Mouse (Mus musculus) liver, embryonic 13.5 days (tissue): Measurements from ENCODE around the gene Josd2. TPM values are rescaled to one million over a fixed set of nuclear protein-coding genes. Genes with fewer than 3 reads are reported as not detected.

Source experiments
- ATAC-seq: fragments of 200-750 bp; cut with Nextera tagmentation; 2 replicates; pipeline ENCODE4 v1.8.0; 2017; ENCODE audit warnings: low read depth, mild to moderate bottlenecking, moderate number of reproducible peaks, moderate library complexity
- DNase-seq: peaks from one replicate; pipeline ENCODE4 v3.0.0; 2022
- H3K27ac ChIP-seq: fragments of 300-500 bp; sonication (generic); 2 replicates; pipeline ENCODE4 v1.5.1; 2015; ENCODE audit warnings: moderate library complexity, mild to moderate bottlenecking, inconsistent platforms
- H3K27me3 ChIP-seq: fragments of 300-500 bp; sonication (generic); 2 replicates; pipeline ENCODE4 v1.6.1; 2015; ENCODE audit warnings: mild to moderate bottlenecking, inconsistent platforms
- H3K36me3 ChIP-seq: fragments of 300-500 bp; sonication (generic); 2 replicates; pipeline ENCODE4 v1.6.1; 2015; ENCODE audit warnings: mild to moderate bottlenecking, inconsistent platforms
- H3K4me1 ChIP-seq: fragments of 300-500 bp; sonication (generic); replicated peaks from 2 replicates; pipeline ENCODE4 v1.6.1; 2015; ENCODE audit warnings: inconsistent platforms
- H3K4me2 ChIP-seq: fragments of 300-500 bp; sonication (generic); 2 replicates; pipeline ENCODE4 v1.6.1; 2015; ENCODE audit warnings: inconsistent platforms, mild to moderate bottlenecking, moderate library complexity
- H3K4me3 ChIP-seq: fragments of 300-500 bp; sonication (generic); replicated peaks from 2 replicates; pipeline ENCODE4 v1.5.1; 2015; ENCODE audit warnings: mild to moderate bottlenecking, inconsistent platforms
- H3K9ac ChIP-seq: fragments of 300-500 bp; sonication (generic); 2 replicates; pipeline ENCODE4 v1.6.1; 2015; ENCODE audit warnings: mild to moderate bottlenecking, inconsistent platforms
- H3K9me3 ChIP-seq: fragments of 300-500 bp; sonication (generic); replicated peaks from 2 replicates; pipeline ENCODE4 v1.6.1; 2016; ENCODE audit warnings: inconsistent platforms
- WGBS: fragments of 180-500 bp; shearing (Covaris S2); methylation state at CpG from one replicate; pipeline ENCODE4 v1.1.7; 2015; ENCODE audit not compliant: insufficient replicate concordance; 5-methylcytosine and 5-hydroxymethylcytosine counted together
- polyA plus RNA-seq: library from polyadenylated mRNA; unstranded; fragments of >200 nt; fragmentation: Nextera tagmentation; extraction: Ambion mirVana; gene quantifications from 2 replicates; pipeline ENCODE4 v1.2.1, GENCODE M21; 2015

Gene Josd2
- polyA plus RNA-seq, 1 experiment from 2014 or later = 170 TPM

GRCm38 (mm10) chr7:44453256-44453655 is 14.5 kb upstream of the Josd2 start:
- no peaks in the 10 kb centered on the region for H3K36me3 ChIP-seq
- no peak for DNase-seq
- no peaks in the 10 kb centered on the region for H3K9me3 ChIP-seq
- peaks cover 9% of the 10 kb centered on the region for H3K4me1 ChIP-seq
- H3K27me3 ChIP-seq = peaks cover 48% of the 10 kb centered on the region
- 9% methylated on average over 3 of the region's 3 CpGs for WGBS
- no peak overlapping the region for H3K27ac ChIP-seq
- no peak overlapping the region for H3K4me3 ChIP-seq
- no peak overlapping the region for H3K4me2 ChIP-seq
- no peak for ATAC-seq
- H3K9ac ChIP-seq = no peak overlapping the region

DNA sequence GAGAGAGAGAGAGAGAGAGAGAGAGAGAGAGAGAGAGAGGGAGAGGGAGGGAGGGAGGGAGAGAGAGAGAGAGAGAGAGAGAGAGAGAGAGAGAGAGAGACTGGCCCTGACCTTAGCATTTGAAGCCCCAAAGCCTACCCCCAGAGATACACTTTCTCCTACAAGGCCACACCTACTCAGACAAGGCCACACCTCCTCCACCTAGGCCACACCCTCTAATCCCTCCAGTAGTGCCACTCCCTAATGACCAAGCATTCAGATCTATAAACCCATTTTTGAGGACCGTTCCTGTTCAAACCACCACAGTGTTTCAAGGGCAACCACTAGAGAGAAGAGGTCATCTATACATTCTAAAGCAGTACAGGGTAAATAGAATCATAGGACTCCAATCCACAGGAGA is 11.5 kb upstream of the Josd2 start:
- Histone ChIP-seq H3K27ac (no peak overlapping the region), H3K4me2 (no peak overlapping the region), H3K4me1 (peaks cover 9% of the 10 kb centered on the region), H3K4me3 (no peak overlapping the region), H3K27me3 (peaks cover 59% of the 10 kb centered on the region), H3K9me3 (no peaks in the 10 kb centered on the region), H3K9ac (no peak overlapping the region), H3K36me3 (no peaks in the 10 kb centered on the region)
- peak; percentile 53 for DNase-seq
- 77% methylated on average over 1 of the region's 1 CpGs for WGBS
- ATAC-seq = peak; percentile 51; the same call in 1 of the 2 replicates

DNA sequence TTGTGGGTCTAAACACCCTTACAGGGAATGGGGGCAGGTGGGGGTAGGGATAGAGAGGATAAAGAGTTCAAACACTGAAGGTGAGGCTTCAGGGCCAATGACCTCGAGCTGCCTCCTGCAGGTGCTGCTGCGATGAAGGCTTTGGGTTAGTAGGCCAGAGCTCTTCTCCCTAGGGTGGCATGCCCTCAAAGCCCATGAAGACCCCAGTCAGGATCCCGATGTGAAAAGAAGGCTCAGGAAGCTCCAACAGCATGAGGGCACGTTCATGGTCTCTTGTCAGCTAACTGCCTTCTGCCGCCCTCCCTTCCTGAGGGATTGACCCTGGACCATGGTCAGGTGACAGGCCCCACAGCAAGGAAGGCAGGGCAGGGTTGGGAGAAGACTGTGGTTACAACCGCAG is 7.7 kb upstream of the Josd2 start:
- Histone ChIP-seq H3K4me2 (no peak overlapping the region), H3K9me3 (no peaks in the 10 kb centered on the region), H3K4me3 (no peak overlapping the region), H3K9ac (no peak overlapping the region), H3K27me3 (peaks cover 85% of the 10 kb centered on the region), H3K27ac (no peak overlapping the region), H3K4me1 (peaks cover 27% of the 10 kb centered on the region), H3K36me3 (no peaks in the 10 kb centered on the region)
- DNase-seq (no peak), ATAC-seq (no peak)
- 53% methylated on average over 6 of the region's 6 CpGs for WGBS

GRCm38 (mm10) chr7:44460767-44461502 is 6.8 kb upstream of the Josd2 start:
- no peak overlapping the region for H3K4me2 ChIP-seq
- no peak overlapping the region for H3K9ac ChIP-seq
- H3K9me3 ChIP-seq = no peaks in the 10 kb centered on the region
- H3K27ac ChIP-seq = no peak overlapping the region
- no peaks in the 10 kb centered on the region for H3K36me3 ChIP-seq
- no peak for DNase-seq
- ATAC-seq = no peak
- peaks cover 86% of the 10 kb centered on the region for H3K27me3 ChIP-seq
- WGBS = 63% methylated on average over 31 of the region's 31 CpGs
- H3K4me1 ChIP-seq = peaks cover 34% of the 10 kb centered on the region
- H3K4me3 ChIP-seq = no peak overlapping the region

- Histone ChIP-seq H3K9ac (no peak overlapping the region), H3K27me3 (peaks cover 86% of the 10 kb centered on the region), H3K4me1 (peaks cover 36% of the 10 kb centered on the region), H3K27ac (no peak overlapping the region), H3K9me3 (no peaks in the 10 kb centered on the region), H3K4me3 (no peak overlapping the region), H3K4me2 (no peak overlapping the region), H3K36me3 (no peaks in the 10 kb centered on the region)
- 38% methylated on average over 54 of the region's 57 CpGs for WGBS
- ATAC-seq (no peak), DNase-seq (no peak)
Observed at GRCm38 (mm10) chr7:44461503-44462217, 6.1 kb upstream of the Josd2 start.

- H3K4me1 ChIP-seq = peaks cover 41% of the 10 kb centered on the region
- H3K36me3 ChIP-seq = no peaks in the 10 kb centered on the region
- DNase-seq (peak; percentile 64), ATAC-seq (no peak)
- WGBS = 10% methylated on average over 77 of the region's 77 CpGs
- H3K4me2 ChIP-seq = peak overlapping the region; percentile 4; the same call in 1 of the 2 replicates
- H3K9me3 ChIP-seq = no peaks in the 10 kb centered on the region
- H3K27me3 ChIP-seq = peaks cover 79% of the 10 kb centered on the region
- H3K27ac ChIP-seq = no peak overlapping the region
- no peak overlapping the region; the same call in 1 of the 2 replicates for H3K4me3 ChIP-seq
- H3K9ac ChIP-seq = no peak overlapping the region
Observed at GRCm38 (mm10) chr7:44462218-44463055, 5.3 kb upstream of the Josd2 start.

- Histone ChIP-seq H3K27ac (no peak overlapping the region), H3K4me2 (no peak overlapping the region), H3K9ac (no peak overlapping the region), H3K27me3 (peaks cover 73% of the 10 kb centered on the region), H3K4me3 (no peak overlapping the region), H3K4me1 (peaks cover 43% of the 10 kb centered on the region), H3K36me3 (no peaks in the 10 kb centered on the region), H3K9me3 (no peaks in the 10 kb centered on the region)
- DNase-seq (no peak), ATAC-seq (no peak)
- WGBS = 23% methylated on average over 8 of the region's 8 CpGs
Observed at GRCm38 (mm10) chr7:44463056-44463425, 4.7 kb upstream of the Josd2 start.

DNA sequence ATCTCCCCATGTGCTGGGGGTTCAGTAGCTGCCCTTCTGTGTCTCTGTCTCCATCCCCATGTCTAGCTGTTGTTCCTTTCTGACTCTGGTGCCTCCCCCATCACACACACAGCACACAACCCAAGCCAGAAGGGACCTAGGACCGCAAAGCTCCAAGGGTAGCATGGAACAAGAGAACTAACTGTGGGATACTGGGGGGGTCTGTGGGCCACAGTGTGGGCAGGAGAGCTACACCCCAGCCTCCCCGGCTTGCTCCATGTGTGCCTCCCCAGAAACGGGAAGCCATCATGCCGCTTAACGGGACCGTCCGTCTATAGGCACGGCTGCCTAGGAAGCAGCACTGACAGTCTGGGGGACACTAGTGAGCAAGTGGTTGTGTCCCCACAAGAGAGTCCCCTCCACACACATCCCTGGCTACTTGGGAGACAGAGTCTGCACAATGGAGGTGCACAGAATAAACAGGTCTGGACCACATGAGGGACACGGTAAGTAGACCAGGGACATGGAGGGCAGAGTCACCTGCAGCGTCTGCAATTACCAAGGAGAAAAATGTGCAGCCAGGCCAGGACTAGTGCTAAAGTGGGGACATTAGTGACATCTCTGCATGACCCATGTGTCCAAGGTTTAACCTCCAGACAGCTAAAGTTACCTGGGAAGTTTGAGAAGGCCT is 4.1 kb upstream of the Josd2 start:
- 74% methylated on average over 10 of the region's 10 CpGs for WGBS
- Histone ChIP-seq H3K9ac (no peak overlapping the region), H3K4me3 (no peak overlapping the region), H3K27ac (no peak overlapping the region), H3K4me2 (no peak overlapping the region), H3K9me3 (no peaks in the 10 kb centered on the region), H3K27me3 (peaks cover 67% of the 10 kb centered on the region), H3K4me1 (peaks cover 48% of the 10 kb centered on the region), H3K36me3 (no peaks in the 10 kb centered on the region)
- ATAC-seq = no peak
- DNase-seq = no peak

GRCm38 (mm10) chr7:44464511-44464910 is 3.3 kb upstream of the Josd2 start:
- H3K27me3 ChIP-seq = peaks cover 59% of the 10 kb centered on the region
- peak overlapping the region; percentile 42 for H3K9ac ChIP-seq
- no peaks in the 10 kb centered on the region for H3K9me3 ChIP-seq
- H3K27ac ChIP-seq = no peak overlapping the region; the same call in 1 of the 2 replicates
- H3K36me3 ChIP-seq = 0 out of 2 replicates have a peak, but pooled peaks cover 5% of the 10 kb centered on the region
- H3K4me1 ChIP-seq = peaks cover 56% of the 10 kb centered on the region
- 33% methylated on average over 4 of the region's 4 CpGs for WGBS
- H3K4me2 ChIP-seq = peak overlapping the region; percentile 35; the same call in 1 of the 2 replicates
- H3K4me3 ChIP-seq = no peak overlapping the region
- ATAC-seq = no peak
- DNase-seq = no peak

DNA sequence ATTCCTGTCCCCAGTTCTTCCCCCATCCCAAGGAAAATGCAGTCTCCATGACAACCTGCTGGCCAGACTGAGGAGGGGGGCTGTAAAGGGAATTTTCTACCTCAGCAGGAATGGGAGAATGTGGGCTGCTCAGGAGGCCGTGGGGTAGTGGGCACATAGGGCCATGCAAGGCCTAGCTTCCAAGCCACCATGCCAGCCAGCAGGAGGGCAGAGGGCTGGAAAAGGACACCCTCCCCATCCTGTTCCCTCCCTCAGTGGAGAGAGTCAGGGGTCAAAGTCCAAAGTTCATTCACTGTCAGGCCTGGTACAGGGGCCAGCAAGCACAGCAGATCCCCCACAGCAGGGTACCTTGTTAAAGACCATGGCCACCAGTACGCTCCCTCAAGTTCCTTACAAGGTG is 2.7 kb upstream of the Josd2 start, which contains the start of gene Aspdh:
Gene Aspdh (plus strand): TSS at position 281 of the 400 bp plus-strand sequence.
- DNase-seq = no peak
- H3K27ac ChIP-seq = peak within 1 kb of the TSS; percentile 15; the same call in 1 of the 2 replicates
- peak within 1 kb of the TSS; percentile 42 for H3K9ac ChIP-seq
- peaks cover 53% of the 10 kb centered on the region for H3K27me3 ChIP-seq
- WGBS = 60% methylated on average over 2 of the region's 2 CpGs
- H3K9me3 ChIP-seq = no peaks in the 10 kb centered on the region
- H3K4me2 ChIP-seq = peak within 1 kb of the TSS; percentile 92
- no peak for ATAC-seq
- H3K4me3 ChIP-seq = peak within 1 kb of the TSS; percentile 16
- 0 out of 2 replicates have a peak, but pooled peaks cover 10% of the 10 kb centered on the region for H3K36me3 ChIP-seq
- H3K4me1 ChIP-seq = peaks cover 62% of the 10 kb centered on the region
